Mouse (Mus musculus): Measurements from ENCODE around the gene Gale. TPM values are rescaled to one million over a fixed set of nuclear protein-coding genes. Genes with fewer than 3 reads are reported as not detected.

Gale gene
- total and polyA plus RNA-seq, 3 experiments = 23.8 to 40.5 (median 32.9) TPM

DNA sequence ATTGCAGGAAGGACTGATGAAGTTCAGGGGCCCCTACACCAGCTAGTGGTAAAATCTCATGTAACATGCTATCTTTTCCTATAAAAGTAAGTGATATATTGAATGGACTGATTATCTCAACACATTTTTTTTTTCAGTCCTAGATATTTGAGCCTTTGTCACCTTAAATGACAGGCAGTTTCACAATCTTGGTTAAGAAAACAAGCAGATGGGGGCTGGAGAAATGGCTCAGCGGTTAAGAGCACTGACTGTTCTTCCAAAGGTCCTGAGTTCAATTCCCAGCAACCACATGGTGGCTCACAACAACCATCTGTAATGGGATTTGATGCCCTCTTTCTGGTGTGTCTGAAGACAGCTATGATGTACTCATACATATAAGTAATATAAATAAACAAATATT lies 41.3 kb upstream of the Gale start:
- TF ChIP-seq MXI1 (IDR thresholded peaks at IDR 0.05; ENCODE audit: low read depth, low read length) (no peak), BHLHE40 (IDR thresholded peaks at IDR 0.05; ENCODE audit: low read depth, low read length) (no peak), UBTF (IDR thresholded peaks at IDR 0.05; ENCODE audit: low read depth, low read length) (no peak), KAT2A (IDR thresholded peaks at IDR 0.05; ENCODE audit: insufficient replicate concordance, low read length) (no peak), ZC3H11A (IDR thresholded peaks at IDR 0.05; ENCODE audit: low read depth, low read length) (no peak), ELF1 (IDR thresholded peaks at IDR 0.05; ENCODE audit: low read depth, low read length) (no peak), RCOR1 (conservative IDR thresholded peaks at IDR 0.05; ENCODE audit: low read depth, low read length) (no peak), GABPA (IDR thresholded peaks at IDR 0.05; ENCODE audit: insufficient replicate concordance, low read depth, low read length) (no peak), TCF12 (IDR thresholded peaks at IDR 0.05; ENCODE audit: low read depth, low read length) (no peak), MAFK (IDR thresholded peaks at IDR 0.05; ENCODE audit: insufficient replicate concordance, low read length) (no peak)
- peaks cover 0 to 31% of the 10 kb centered on the region in 2 experiments; a peak in 2 of 4 replicates for H3K4me1 ChIP-seq (ENCODE audit: control insufficient read depth in 1 of 2, insufficient read depth in 2 of 2)
- no peaks in the 10 kb centered on the region for H3K27me3 ChIP-seq (replicated peaks)
- H3K4me2 ChIP-seq (ENCODE audit: insufficient read depth, low read depth, poor library complexity, severe bottlenecking) = peak overlapping the region; percentile 96
- dilution Hi-C loops (cut with MboI; ENCODE audit: extremely low pct_ligation_motif_present, extremely low pct_unique_long_range_greater_than_20kb, low sequenced_read_pairs) = no loop called here
- in situ Hi-C loops (cut with MboI; ENCODE audit: low pct_ligation_motif_present, low pct_unique_long_range_greater_than_20kb, low sequenced_read_pairs) = no loop called here
- H3K9me3 ChIP-seq (replicated peaks; ENCODE audit: low read length) = no peaks in the 10 kb centered on the region
- peak overlapping the region in 1 of 3 experiments; percentile 80 for H3K4me3 ChIP-seq (replicated peaks in 1 of 3; ENCODE audit: low read depth in 2 of 3, low read length in 2 of 3, poor library complexity in 1 of 3)
- H3K9ac ChIP-seq (ENCODE audit: insufficient read depth, low read depth) = no peak overlapping the region
- no peak overlapping the region for H3K27ac ChIP-seq (ENCODE audit: insufficient read depth, low read depth)
- H3K36me3 ChIP-seq (replicated peaks in 1 of 2; ENCODE audit: control insufficient read depth in 1 of 2, insufficient read depth in 1 of 2, low read length in 1 of 2) = peaks cover 40 to 71% of the 10 kb centered on the region in 2 experiments
- H3K79me2 ChIP-seq (replicated peaks; ENCODE audit: control insufficient read depth, extremely low read depth, insufficient read depth, poor library complexity, severe bottlenecking) = 0 out of 2 replicates have a peak, but pooled peaks cover 4% of the 10 kb centered on the region
- DNase-seq (ENCODE audit: extremely low read depth) = no peak

DNA sequence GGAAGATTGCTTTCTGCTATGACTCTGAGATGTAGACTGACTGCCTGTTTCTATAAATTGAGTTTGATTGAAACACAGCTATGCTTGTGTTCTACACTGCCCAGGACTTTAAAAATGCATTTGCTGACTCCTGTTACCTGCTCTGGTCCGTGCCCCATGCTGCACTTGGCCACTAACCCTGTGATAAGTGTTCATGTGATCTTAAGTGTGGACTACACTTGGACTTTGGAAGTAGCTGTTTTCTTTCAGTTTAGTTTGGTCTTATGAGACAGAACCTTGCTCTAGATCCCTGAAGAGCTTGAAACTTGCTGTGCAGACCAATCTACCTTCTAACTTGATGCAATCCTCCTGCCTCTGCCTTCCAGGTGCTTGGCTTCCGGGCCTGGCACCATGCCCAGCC lies 39.1 kb upstream of the Gale start:
- in situ Hi-C loops (cut with MboI; ENCODE audit: low pct_ligation_motif_present, low pct_unique_long_range_greater_than_20kb, low sequenced_read_pairs) (no loop called here), dilution Hi-C loops (cut with MboI; ENCODE audit: extremely low pct_ligation_motif_present, extremely low pct_unique_long_range_greater_than_20kb, low sequenced_read_pairs) (no loop called here)
- Histone ChIP-seq H3K27ac (ENCODE audit: insufficient read depth, low read depth) (no peak overlapping the region), H3K27me3 (replicated peaks) (no peaks in the 10 kb centered on the region), H3K4me2 (ENCODE audit: insufficient read depth, low read depth, poor library complexity, severe bottlenecking) (no peak overlapping the region), H3K4me3 (replicated peaks in 1 of 3; ENCODE audit: low read depth in 2 of 3, low read length in 2 of 3, poor library complexity in 1 of 3) (no peak overlapping the region), H3K9ac (ENCODE audit: insufficient read depth, low read depth) (no peak overlapping the region), H3K4me1 (ENCODE audit: control insufficient read depth in 1 of 2, insufficient read depth in 2 of 2) (peaks cover 0 to 13% of the 10 kb centered on the region in 2 experiments; a peak in 2 of 4 replicates), H3K9me3 (replicated peaks; ENCODE audit: low read length) (no peaks in the 10 kb centered on the region), H3K36me3 (replicated peaks in 1 of 2; ENCODE audit: control insufficient read depth in 1 of 2, insufficient read depth in 1 of 2, low read length in 1 of 2) (peaks cover 40 to 67% of the 10 kb centered on the region in 2 experiments), H3K79me2 (replicated peaks; ENCODE audit: control insufficient read depth, extremely low read depth, insufficient read depth, poor library complexity, severe bottlenecking) (0 out of 2 replicates have a peak, but pooled peaks cover 4% of the 10 kb centered on the region)
- no peak for DNase-seq (ENCODE audit: extremely low read depth)
- no peak for TF ChIP-seq SIN3A (IDR thresholded peaks at IDR 0.05; ENCODE audit: low read length)
- TF ChIP-seq HCFC1 (IDR thresholded peaks at IDR 0.05; ENCODE audit: low read depth, low read length) = no peak
- TF ChIP-seq NRF1 (IDR thresholded peaks at IDR 0.05; ENCODE audit: low read depth, low read length) = no peak
- no peak for TF ChIP-seq JUND (conservative IDR thresholded peaks at IDR 0.05; ENCODE audit: low read depth, low read length)
- TF ChIP-seq MAFK (IDR thresholded peaks at IDR 0.05; ENCODE audit: insufficient replicate concordance, low read length) = no peak
- no peak for TF ChIP-seq ZNF384 (IDR thresholded peaks at IDR 0.05; ENCODE audit: low read depth, low read length)
- TF ChIP-seq RAD21 (IDR thresholded peaks at IDR 0.05; ENCODE audit: low read depth, low read length) = no peak
- no peak for TF ChIP-seq CTCF (conservative IDR thresholded peaks at IDR 0.05 in 1 of 2, IDR thresholded peaks at IDR 0.05 in 1 of 2; ENCODE audit: low read depth in 2 of 2, low read length in 2 of 2)
- no peak for TF ChIP-seq GABPA (IDR thresholded peaks at IDR 0.05; ENCODE audit: insufficient replicate concordance, low read depth, low read length)
- no peak for TF ChIP-seq BHLHE40 (IDR thresholded peaks at IDR 0.05; ENCODE audit: low read depth, low read length)
- no peak for TF ChIP-seq TBP (conservative IDR thresholded peaks at IDR 0.05; ENCODE audit: low read depth, low read length)
- no peak for TF ChIP-seq ZKSCAN1 (IDR thresholded peaks at IDR 0.05; ENCODE audit: borderline replicate concordance, low read depth, low read length)
- no peak for TF ChIP-seq MXI1 (IDR thresholded peaks at IDR 0.05; ENCODE audit: low read depth, low read length)
- TF ChIP-seq USF2 (conservative IDR thresholded peaks at IDR 0.05; ENCODE audit: low read depth, low read length) = no peak
- TF ChIP-seq RCOR1 (conservative IDR thresholded peaks at IDR 0.05; ENCODE audit: low read depth, low read length) = no peak
- no peak for TF ChIP-seq ELF1 (IDR thresholded peaks at IDR 0.05; ENCODE audit: low read depth, low read length)
- no peak for TF ChIP-seq JUN (IDR thresholded peaks at IDR 0.05; ENCODE audit: insufficient read depth, low read depth, low read length)
- TF ChIP-seq USF1 (IDR thresholded peaks at IDR 0.05; ENCODE audit: low read depth, low read length) = no peak

Measured in CH12.LX (cell line).